Mouse (Mus musculus): Measurements from ENCODE around the gene Igsf9.

Igsf9 gene

GRCm38 (mm10) chr1:172481540-172482280 is at the start of gene Igsf9:
Gene Igsf9, plus strand, starts transcription at chr1:172481788.
- DNase-seq, result peak; percentile 93

GRCm38 (mm10) chr1:172431836-172432586 is 49.6 kb upstream of the Igsf9 start:
- no peak for DNase-seq

GRCm38 (mm10) chr1:172432587-172432955 is 49.0 kb upstream of the Igsf9 start:
- no peak for DNase-seq

- no peak for DNase-seq
Measured at GRCm38 (mm10) chr1:172433012-172433850, 48.4 kb upstream of the Igsf9 start.

- no peak for DNase-seq
Measured at GRCm38 (mm10) chr1:172433851-172434165, 47.8 kb upstream of the Igsf9 start.

- DNase-seq, result no peak
Measured at GRCm38 (mm10) chr1:172436785-172437184, 44.8 kb upstream of the Igsf9 start.

- no peak for DNase-seq
Measured at GRCm38 (mm10) chr1:172438621-172439020, 43.0 kb upstream of the Igsf9 start.

GRCm38 (mm10) chr1:172440521-172440920 is 41.1 kb upstream of the Igsf9 start:
- DNase-seq, result no peak

GRCm38 (mm10) chr1:172441935-172442445 is 39.6 kb upstream of the Igsf9 start:
- no peak for DNase-seq

- DNase-seq, result no peak
Measured at GRCm38 (mm10) chr1:172450226-172450625, 31.4 kb upstream of the Igsf9 start.

- DNase-seq, result no peak
Measured at GRCm38 (mm10) chr1:172450848-172451470, 30.6 kb upstream of the Igsf9 start.

GRCm38 (mm10) chr1:172452911-172453310 is 28.7 kb upstream of the Igsf9 start:
- DNase-seq, result no peak

- no peak for DNase-seq
Measured at GRCm38 (mm10) chr1:172453810-172454209, 27.8 kb upstream of the Igsf9 start.

- DNase-seq, result no peak
Measured at GRCm38 (mm10) chr1:172455416-172455815, 26.2 kb upstream of the Igsf9 start.

GRCm38 (mm10) chr1:172456001-172456677 is 25.4 kb upstream of the Igsf9 start:
- DNase-seq, result no peak

- no peak for DNase-seq
Measured at GRCm38 (mm10) chr1:172457196-172457595, 24.4 kb upstream of the Igsf9 start.

- no peak for DNase-seq
Measured at GRCm38 (mm10) chr1:172458041-172458440, 23.5 kb upstream of the Igsf9 start.

- DNase-seq, result no peak
Measured at GRCm38 (mm10) chr1:172461602-172462001, 20.0 kb upstream of the Igsf9 start.

GRCm38 (mm10) chr1:172462534-172462933 is 19.1 kb upstream of the Igsf9 start:
- no peak for DNase-seq

- no peak for DNase-seq
Measured at GRCm38 (mm10) chr1:172463387-172464333, 17.9 kb upstream of the Igsf9 start.

GRCm38 (mm10) chr1:172468301-172468877 is 13.2 kb upstream of the Igsf9 start:
- DNase-seq, result no peak
